Mouse (Mus musculus): Measurements from ENCODE around the gene Tmprss15.

- TF ChIP-seq CTCF (IDR thresholded peaks at IDR 0.05; ENCODE audit: borderline replicate concordance, insufficient read depth, low read length) (no peak), POLR2A (IDR thresholded peaks at IDR 0.05; ENCODE audit: low read depth, low read length) (no peak)
These were observed 133.5 kb downstream of the Tmprss15 start for GRCm38 (mm10) chr16:78957434-78957833.
